ENCODE assay signal across 9 mouse cellular contexts in the genomic region with DNA sequence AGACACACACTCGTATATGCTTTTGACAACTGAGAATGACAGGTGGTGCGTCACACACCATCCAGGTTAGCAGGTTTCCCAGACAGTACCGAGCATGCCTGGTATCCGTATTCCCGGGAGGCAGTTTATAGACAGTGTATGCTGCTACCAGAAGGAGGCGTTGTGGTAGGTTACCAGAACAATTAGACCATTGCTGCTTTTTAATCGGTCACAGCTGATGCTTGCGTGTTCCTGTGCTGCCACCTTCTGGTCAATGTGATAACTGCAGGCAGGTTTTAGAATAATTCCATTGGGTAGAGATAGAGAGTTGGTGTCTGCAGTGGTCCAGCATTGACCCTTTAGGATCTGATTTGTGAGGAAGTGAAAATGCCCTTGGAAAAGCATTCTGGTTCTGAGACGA. TPM values are rescaled to one million over a fixed set of nuclear protein-coding genes. Genes with fewer than 3 reads are reported as not detected.
DNase-seq lines count a peak whose midpoint lies in the region; ATAC-seq lines count a peak whose summit lies in the region.
"Had no signal": no experiment of that assay in that cellular context is flagged by ENCODE, and none has a peak within 500 bp of the region (broad histone marks: within the 10 kb centered on the region; RNA-seq: fewer than 3 reads in every experiment).

No protein-coding gene starts in this region.

- 9% methylated on average over 9 of the region's 9 CpGs for WGBS in limb, embryonic 13.5 days

- H3K9me3 ChIP-seq in limb, embryonic 13.5 days, result no peaks in the 10 kb centered on the region
- H3K9me3 ChIP-seq: heart, embryonic 15.5 days had no signal

- H3K27ac ChIP-seq in limb, embryonic 13.5 days, result no peak overlapping the region
- H3K27ac ChIP-seq: heart, embryonic 15.5 days had no signal

- DNase-seq in 416B (ENCODE audit: low read depth) (peak; percentile 85), adipocyte (ENCODE audit: low spot score) (peak; percentile 82)
- peak; percentile 79 for DNase-seq in gastrocnemius, postnatal 10 days
- DNase-seq in kidney, adult 9 months, result peak; percentile 90
- DNase-seq in natural killer cell, adult 2 months (ENCODE audit: low spot score in 2 of 2), result peak; percentile 39 to 66
- DNase-seq in telencephalon, adult 2 months (ENCODE audit: low read depth, low spot score), result peak; percentile 84

- no peak overlapping the region for H3K9ac ChIP-seq in limb, embryonic 13.5 days
- H3K9ac ChIP-seq: heart, embryonic 15.5 days had no signal

- no peaks in the 10 kb centered on the region for H3K4me1 ChIP-seq in limb, embryonic 13.5 days
- H3K4me1 ChIP-seq: heart, embryonic 15.5 days had no signal

- no peak overlapping the region for H3K4me3 ChIP-seq in limb, embryonic 13.5 days
- H3K4me3 ChIP-seq: heart, embryonic 15.5 days had no signal

- no peaks in the 10 kb centered on the region for H3K36me3 ChIP-seq in limb, embryonic 13.5 days
- H3K36me3 ChIP-seq: heart, embryonic 15.5 days had no signal

- ATAC-seq in common myeloid progenitor, adult 5-6 weeks (replicated peaks; ENCODE audit: low read depth, poor library complexity, severe bottlenecking), result peak; percentile 97
- ATAC-seq in limb, embryonic 13.5 days (ENCODE audit: low FRiP score, low read depth), result peak; percentile 44

- no peak overlapping the region for H3K4me2 ChIP-seq in limb, embryonic 13.5 days (replicated peaks)
- H3K4me2 ChIP-seq: heart, embryonic 15.5 days had no signal

- H3K27me3 ChIP-seq in limb, embryonic 13.5 days, result peaks cover 17% of the 10 kb centered on the region

RNA-seq across cellular contexts. Expression of gene Sppl2c, which starts 9.7 kb away (rescaled TPM):
- total RNA-seq in common myeloid progenitor, adult 5-6 weeks (2017), result not detected in 2 replicates
- not detected for total RNA-seq in gastrocnemius, postnatal 10 days (2021)
- not detected in 2 replicates for polyA plus RNA-seq in limb, embryonic 13.5 days (2015; fragmentation: Nextera tagmentation; extraction: Ambion mirVana)
- polyA plus RNA-seq: heart, embryonic 15.5 days had no signal

RNA-seq across cellular contexts. Expression of gene Mapt, which starts 35.4 kb away (rescaled TPM):
- total RNA-seq in common myeloid progenitor, adult 5-6 weeks (2017), result not detected in 2 replicates
- total RNA-seq in gastrocnemius, postnatal 10 days (2021), result 10 to 100 TPM; 54.8 to 62.2 TPM
- 3.0 and 4.9 TPM in 2 replicates for polyA plus RNA-seq in limb, embryonic 13.5 days (2015; fragmentation: Nextera tagmentation; extraction: Ambion mirVana)

Comparison
In these comparisons a context has a peak if more than half of its experiments do, and no peak if none do; other contexts are left out.
1. RNA of gene Mapt, which starts 35.4 kb away (total RNA-seq): 54.8 to 62.2 TPM in gastrocnemius, postnatal 10 days; not detected in common myeloid progenitor, adult 5-6 weeks; every median in the first group is over 10 times any median in the second.
2. Peak in every context shown above with its lines, with median percentiles within 50 percentile points of each other: DNase-seq.